Mouse (Mus musculus) myocyte (in vitro differentiated cells): ENCODE results near the gene Lasp1. TPM values are rescaled to one million over a fixed set of nuclear protein-coding genes. Genes with fewer than 3 reads are reported as not detected.

ENCODE experiments used
- H3K27me3 ChIP-seq: one replicate; pipeline ENCODE4 v1.6.1; 2011; ENCODE audit not compliant: control insufficient read depth, insufficient read depth, insufficient read length
- H3K36me3 ChIP-seq: one replicate; pipeline ENCODE4 v1.6.1; 2011; ENCODE audit not compliant: control insufficient read depth, insufficient read depth
- H3K4me2 ChIP-seq: one replicate; pipeline ENCODE4 v1.6.1; 2011; ENCODE audit warnings: low read depth, control low read depth
- H3K4me3 ChIP-seq: one replicate; pipeline ENCODE4 v1.5.1; 2011; ENCODE audit warnings: mild to moderate bottlenecking, control low read depth, moderate library complexity
- H3K79me2 ChIP-seq: one replicate; pipeline ENCODE4 v1.6.1; 2011; ENCODE audit not compliant: control insufficient read depth, insufficient read depth
- H3ac ChIP-seq: one replicate; pipeline ENCODE4 v1.6.1; 2011; ENCODE audit not compliant: control insufficient read depth, insufficient read length
- CEBPB ChIP-seq: IDR thresholded peaks from 2 replicates; pipeline ENCODE4 v1.6.1; 2011; ENCODE audit warnings: mild to moderate bottlenecking, moderate library complexity; ENCODE audit not compliant: poor library complexity, insufficient read depth, severe bottlenecking
- E2F4 ChIP-seq: IDR thresholded peaks from one replicate; pipeline ENCODE4 v1.6.1; 2011; ENCODE audit warnings: mild to moderate bottlenecking, control low read depth, moderate library complexity; ENCODE audit not compliant: insufficient read depth
- MAX ChIP-seq: IDR thresholded peaks from one replicate; pipeline ENCODE4 v1.6.1; 2011; ENCODE audit warnings: low read depth, mild to moderate bottlenecking, control low read depth
- MYOD1 ChIP-seq, 3 experiments: IDR thresholded peaks; one replicate each; pipeline ENCODE4 v1.6.1; 2011; ENCODE audit warnings: control low read depth in 2 of 3, low read depth in 2 of 3, mild to moderate bottlenecking in 2 of 3, moderate library complexity in 1 of 3; ENCODE audit not compliant: insufficient read length in 2 of 3, control insufficient read depth in 1 of 3
- MYOG ChIP-seq, 3 experiments: IDR thresholded peaks; one replicate each; pipeline ENCODE4 v1.6.1; 2011; ENCODE audit warnings: control low read depth in 2 of 3, low read depth in 2 of 3, mild to moderate bottlenecking in 2 of 3; ENCODE audit not compliant: insufficient read length in 2 of 3, control insufficient read depth in 1 of 3, insufficient read depth in 1 of 3
- POLR2A ChIP-seq: IDR thresholded peaks from one replicate; pipeline ENCODE4 v1.6.1; 2011; ENCODE audit warnings: low read depth, mild to moderate bottlenecking, control low read depth, moderate library complexity; ENCODE audit not compliant: insufficient read length
- POLR2AphosphoS2 ChIP-seq: IDR thresholded peaks from one replicate; pipeline ENCODE4 v1.6.1; 2011; ENCODE audit warnings: low read depth, control low read depth; ENCODE audit not compliant: insufficient read length
- REST ChIP-seq: IDR thresholded peaks from one replicate; pipeline ENCODE4 v1.6.1; 2011; ENCODE audit warnings: mild to moderate bottlenecking, control low read depth, moderate library complexity; ENCODE audit not compliant: insufficient read depth, insufficient read length
- SRF ChIP-seq: IDR thresholded peaks from one replicate; pipeline ENCODE4 v1.6.1; 2011; ENCODE audit warnings: low read depth; ENCODE audit not compliant: control insufficient read depth, insufficient read length
- TCF12 ChIP-seq: IDR thresholded peaks from one replicate; pipeline ENCODE4 v1.6.1; 2011; ENCODE audit warnings: mild to moderate bottlenecking, control low read depth; ENCODE audit not compliant: poor library complexity, insufficient read depth, severe bottlenecking
- TCF3 ChIP-seq: IDR thresholded peaks from one replicate; pipeline ENCODE4 v1.6.1; 2011; ENCODE audit warnings: low read depth, control low read depth; ENCODE audit not compliant: insufficient read length
- USF1 ChIP-seq: IDR thresholded peaks from one replicate; pipeline ENCODE4 v1.6.1; 2011; ENCODE audit warnings: low read depth, mild to moderate bottlenecking, control low read depth, moderate library complexity
- polyA plus RNA-seq: library from polyadenylated mRNA; unstranded; fragments of >200 nt; fragmentation: generic; extraction: Trizol; gene quantifications from one replicate; pipeline ENCODE4 v1.2.1, GENCODE M21; 2012; ENCODE audit warnings: missing spikeins

Lasp1 gene
- polyA plus RNA-seq, 1 experiment: 82.6 TPM

GRCm38 (mm10) chr11:97822840-97823603, 24.2 kb downstream of the Lasp1 start:
- H3K4me3 ChIP-seq: no peak overlapping the region
- H3K27me3 ChIP-seq: no peaks in the 10 kb centered on the region
- H3ac ChIP-seq: no peak overlapping the region
- H3K36me3 ChIP-seq: peaks cover 23% of the 10 kb centered on the region
- TF ChIP-seq E2F4 (no peak), USF1 (no peak), POLR2A (no peak), TCF3 (no peak), MYOG (IDR thresholded peaks at IDR 0.05; ENCODE audit: control insufficient read depth in 1 of 3, insufficient read depth in 1 of 3, insufficient read length in 2 of 3, low read depth in 2 of 3) (peak in 1 of 3 experiments; percentile 58), MAX (no peak), POLR2AphosphoS2 (no peak), MYOD1 (IDR thresholded peaks at IDR 0.05; ENCODE audit: control insufficient read depth in 1 of 3, insufficient read length in 2 of 3, low read depth in 2 of 3) (peak in 1 of 3 experiments; percentile 51), SRF (no peak), TCF12 (no peak), REST (no peak)
- H3K4me2 ChIP-seq: no peak overlapping the region
- H3K79me2 ChIP-seq: peaks cover 69% of the 10 kb centered on the region

- Histone ChIP-seq H3ac (no peak overlapping the region), H3K27me3 (no peaks in the 10 kb centered on the region), H3K79me2 (peaks cover 57% of the 10 kb centered on the region), H3K4me3 (no peak overlapping the region), H3K36me3 (peaks cover 23% of the 10 kb centered on the region), H3K4me2 (no peak overlapping the region)
- no peak for TF ChIP-seq E2F4
- TF ChIP-seq POLR2AphosphoS2: no peak
Measured at GRCm38 (mm10) chr11:97824168-97824567, 25.4 kb downstream of the Lasp1 start.

GRCm38 (mm10) chr11:97824895-97825294, 26.1 kb downstream of the Lasp1 start:
- H3K4me2 ChIP-seq: no peak overlapping the region
- no peaks in the 10 kb centered on the region for H3K27me3 ChIP-seq
- H3ac ChIP-seq: no peak overlapping the region
- H3K4me3 ChIP-seq: no peak overlapping the region
- H3K79me2 ChIP-seq: peaks cover 53% of the 10 kb centered on the region
- no peak for TF ChIP-seq MAX
- no peak for TF ChIP-seq REST
- no peak for TF ChIP-seq TCF3
- TF ChIP-seq CEBPB: no peak
- TF ChIP-seq USF1: no peak
- no peak for TF ChIP-seq MYOG (IDR thresholded peaks at IDR 0.05; ENCODE audit: control insufficient read depth in 1 of 3, insufficient read depth in 1 of 3, insufficient read length in 2 of 3, low read depth in 2 of 3)
- no peak for TF ChIP-seq SRF
- H3K36me3 ChIP-seq: peaks cover 22% of the 10 kb centered on the region

- TF ChIP-seq E2F4 (no peak), SRF (no peak), CEBPB (no peak), MAX (no peak), REST (no peak), POLR2AphosphoS2 (no peak), POLR2A (no peak), TCF12 (no peak), MYOG (IDR thresholded peaks at IDR 0.05; ENCODE audit: control insufficient read depth in 1 of 3, insufficient read depth in 1 of 3, insufficient read length in 2 of 3, low read depth in 2 of 3) (no peak), MYOD1 (IDR thresholded peaks at IDR 0.05; ENCODE audit: control insufficient read depth in 1 of 3, insufficient read length in 2 of 3, low read depth in 2 of 3) (no peak), TCF3 (no peak), USF1 (no peak)
- Histone ChIP-seq H3ac (no peak overlapping the region), H3K4me3 (no peak overlapping the region), H3K36me3 (peaks cover 19% of the 10 kb centered on the region), H3K4me2 (no peak overlapping the region), H3K27me3 (no peaks in the 10 kb centered on the region), H3K79me2 (peaks cover 53% of the 10 kb centered on the region)
Measured at GRCm38 (mm10) chr11:97825295-97825694, 26.5 kb downstream of the Lasp1 start.

- Histone ChIP-seq H3K79me2 (peaks cover 56% of the 10 kb centered on the region), H3K27me3 (no peaks in the 10 kb centered on the region), H3K36me3 (peaks cover 19% of the 10 kb centered on the region), H3K4me2 (no peak overlapping the region), H3K4me3 (no peak overlapping the region), H3ac (no peak overlapping the region)
- TF ChIP-seq MYOD1 (IDR thresholded peaks at IDR 0.05; ENCODE audit: control insufficient read depth in 1 of 3, insufficient read length in 2 of 3, low read depth in 2 of 3) (no peak), POLR2A (no peak), REST (no peak), POLR2AphosphoS2 (no peak), MYOG (IDR thresholded peaks at IDR 0.05; ENCODE audit: control insufficient read depth in 1 of 3, insufficient read depth in 1 of 3, insufficient read length in 2 of 3, low read depth in 2 of 3) (no peak), MAX (no peak), CEBPB (no peak), TCF3 (no peak), SRF (no peak), E2F4 (no peak), USF1 (no peak), TCF12 (no peak)
Measured at GRCm38 (mm10) chr11:97825971-97826370, 27.2 kb downstream of the Lasp1 start.
